Mouse (Mus musculus): ENCODE results near the gene Serpinb3c. TPM values are rescaled to one million over a fixed set of nuclear protein-coding genes. Genes with fewer than 3 reads are reported as not detected.

The Serpinb3c gene
- not detected for polyA plus RNA-seq (2014; fragmentation: Illumina TruSeq; extraction: RNeasy Lipid Tissue Mini Kit (QIAGEN cat#74804); ENCODE audit: low read depth, low replicate concordance)

DNA sequence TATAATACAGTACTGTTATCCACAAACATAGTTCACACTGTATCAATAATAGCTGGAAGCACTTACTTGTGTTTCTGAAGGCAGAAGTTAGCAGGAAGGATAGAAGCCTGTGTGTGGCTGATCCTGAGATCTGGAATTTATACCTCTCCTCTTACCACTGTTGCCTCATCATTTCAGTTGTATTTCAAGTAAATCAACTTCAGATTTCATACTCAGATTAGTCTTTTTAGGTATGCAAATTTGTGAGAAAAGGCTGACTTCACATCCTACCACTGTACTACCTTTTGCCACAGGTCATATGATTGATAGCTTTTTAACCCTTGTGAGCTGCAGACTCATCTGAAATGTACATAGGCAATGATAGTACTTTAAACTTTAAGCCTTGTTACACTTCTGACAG lies at the start of gene Serpinb3c, which contains the start of gene Serpinb3b:
Gene Serpinb3c (minus strand): TSS at position 111 of the 400 bp plus-strand sequence.
Gene Serpinb3b (minus strand): TSS at position 101 of the 400 bp plus-strand sequence.

Other genes starting within 250 kb of the Serpinb3c start
- not detected for gene Serpinb3a, start 226.1 kb downstream of the Serpinb3c start, polyA plus RNA-seq (2014; fragmentation: Illumina TruSeq; extraction: RNeasy Lipid Tissue Mini Kit (QIAGEN cat#74804); ENCODE audit: low read depth, low replicate concordance)
- not detected for gene Serpinb3d, start 194.9 kb downstream of the Serpinb3c start, polyA plus RNA-seq (2014; fragmentation: Illumina TruSeq; extraction: RNeasy Lipid Tissue Mini Kit (QIAGEN cat#74804); ENCODE audit: low read depth, low replicate concordance)
- not detected for gene Serpinb3b, start within 50 bp of the Serpinb3c start, polyA plus RNA-seq (2014; fragmentation: Illumina TruSeq; extraction: RNeasy Lipid Tissue Mini Kit (QIAGEN cat#74804); ENCODE audit: low read depth, low replicate concordance)
- not detected for gene Serpinb11, start 82.8 kb upstream of the Serpinb3c start, polyA plus RNA-seq (2014; fragmentation: Illumina TruSeq; extraction: RNeasy Lipid Tissue Mini Kit (QIAGEN cat#74804); ENCODE audit: low read depth, low replicate concordance)
- not detected for gene Serpinb7, start 121.3 kb upstream of the Serpinb3c start, polyA plus RNA-seq (2014; fragmentation: Illumina TruSeq; extraction: RNeasy Lipid Tissue Mini Kit (QIAGEN cat#74804); ENCODE audit: low read depth, low replicate concordance)
- not detected for gene Serpinb2, start 233.1 kb upstream of the Serpinb3c start, polyA plus RNA-seq (2014; fragmentation: Illumina TruSeq; extraction: RNeasy Lipid Tissue Mini Kit (QIAGEN cat#74804); ENCODE audit: low read depth, low replicate concordance)

All from heart, adult 10 weeks (tissue).